10 mouse cellular contexts compared by ENCODE assay signal in genomic region chr7:34718651-34719050, GRCm38 (mm10).
DNase-seq lines count a peak whose midpoint lies in the region; ATAC-seq and TF ChIP-seq lines count a peak whose summit lies in the region.
"Had no signal": no experiment of that assay in that cellular context is flagged by ENCODE, and none has a peak within 500 bp of the region (broad histone marks: within the 10 kb centered on the region; RNA-seq: fewer than 3 reads in every experiment).

No protein-coding gene starts in this region.

- no peak overlapping the region for H3K4me3 ChIP-seq in kidney, embryonic 15.5 days (replicated peaks)
- no peak overlapping the region for H3K4me3 ChIP-seq in stomach, postnatal 0 days (ENCODE audit: low read depth, low read length)
- H3K4me3 ChIP-seq: intestine, embryonic 15.5 days had no signal

- DNase-seq in kidney, adult 18-20 months: peak; percentile 15
- peak; percentile 53 for DNase-seq in adrenal gland, postnatal 14 days
- peak; percentile 29 for DNase-seq in gastrocnemius, postnatal 14 days
- DNase-seq in lung, postnatal 25 days (ENCODE audit: low spot score): peak; percentile 47
- no peak for DNase-seq in stomach, postnatal 0 days (ENCODE audit: low spot score)
- no peak for DNase-seq in thymus, postnatal 14 days
- DNase-seq in left cerebral cortex, postnatal 36 days (ENCODE audit: low spot score in 2 of 2): no peak
- DNase-seq: lung, embryonic 14.5 days had no signal

- ATAC-seq in kidney, embryonic 15.5 days (replicated peaks; ENCODE audit: low FRiP score): no peak
- ATAC-seq in stomach, postnatal 0 days (ENCODE audit: low FRiP score, low TSS enrichment): no peak
- ATAC-seq: intestine, embryonic 15.5 days had no signal

- TF ChIP-seq EP300 in stomach, postnatal 0 days (optimal IDR thresholded peaks at IDR 0.05): no peak

- H3K36me3 ChIP-seq in kidney, embryonic 15.5 days: no peaks in the 10 kb centered on the region
- no peaks in the 10 kb centered on the region for H3K36me3 ChIP-seq in stomach, postnatal 0 days (ENCODE audit: control insufficient read depth, insufficient read depth, low read length)
- H3K36me3 ChIP-seq: intestine, embryonic 15.5 days had no signal

- H3K4me1 ChIP-seq in kidney, embryonic 15.5 days: peaks cover 49% of the 10 kb centered on the region
- no peaks in the 10 kb centered on the region for H3K4me1 ChIP-seq in stomach, postnatal 0 days (replicated peaks; ENCODE audit: control insufficient read depth, insufficient read depth)

- peaks cover 6% of the 10 kb centered on the region; the same call in 1 of the 2 replicates for H3K27me3 ChIP-seq in kidney, embryonic 15.5 days
- H3K27me3 ChIP-seq in stomach, postnatal 0 days (ENCODE audit: control insufficient read depth, insufficient read depth, low read length): no peaks in the 10 kb centered on the region
- H3K27me3 ChIP-seq: intestine, embryonic 15.5 days had no signal

- H3K4me2 ChIP-seq in kidney, embryonic 15.5 days: no peak overlapping the region
- no peak overlapping the region for H3K4me2 ChIP-seq in stomach, postnatal 0 days (replicated peaks; ENCODE audit: low read depth)
- H3K4me2 ChIP-seq: intestine, embryonic 15.5 days; lung, embryonic 14.5 days had no signal

- H3K9me3 ChIP-seq in kidney, embryonic 15.5 days (replicated peaks): no peaks in the 10 kb centered on the region
- H3K9me3 ChIP-seq in stomach, postnatal 0 days (ENCODE audit: control insufficient read depth, low read length): no peaks in the 10 kb centered on the region
- H3K9me3 ChIP-seq: intestine, embryonic 15.5 days had no signal

- 79% methylated on average over 9 of the region's 9 CpGs for WGBS in kidney, embryonic 15.5 days
- 57% methylated on average over 9 of the region's 9 CpGs for WGBS in stomach, postnatal 0 days

- H3K9ac ChIP-seq in kidney, embryonic 15.5 days: no peak overlapping the region
- H3K9ac ChIP-seq in stomach, postnatal 0 days (ENCODE audit: low read length): no peak overlapping the region
- H3K9ac ChIP-seq: intestine, embryonic 15.5 days; lung, embryonic 14.5 days had no signal

- intact Hi-C loops in gastrocnemius, postnatal 14 days (cut with DNase I; ENCODE audit: low total_unique reads): loop anchor here (2.0 kb wide), 1 partner anchor 42 kb away; no protein-coding TSS in a partner anchor
- intact Hi-C loops in left cerebral cortex, postnatal 36 days (cut with DNase I): loop anchor here (1.0 kb wide), 1 partner anchor 42 kb away; no protein-coding TSS in a partner anchor

- H3K27ac ChIP-seq in kidney, embryonic 15.5 days: no peak overlapping the region
- H3K27ac ChIP-seq in stomach, postnatal 0 days (replicated peaks): no peak overlapping the region
- H3K27ac ChIP-seq: intestine, embryonic 15.5 days had no signal

- no peak for TF ChIP-seq CTCF in stomach, postnatal 0 days (IDR thresholded peaks at IDR 0.05; ENCODE audit: low read depth)

Comparison
In these comparisons a context has a peak if more than half of its experiments do, and no peak if none do; other contexts are left out.
1. DNase-seq: peak in kidney, adult 18-20 months (single experiment), adrenal gland, postnatal 14 days (single experiment), gastrocnemius, postnatal 14 days (single experiment) and lung, postnatal 25 days (single experiment); none in stomach, postnatal 0 days (single experiment), thymus, postnatal 14 days (single experiment) and left cerebral cortex, postnatal 36 days (0 of 2).